Mouse (Mus musculus): ENCODE results near the gene Ezh1.

Ezh1 gene

GRCm38 (mm10) chr11:101143338-101144225 lies 82.7 kb downstream of the Ezh1 start:
- peak; percentile 88 for DNase-seq (ENCODE audit: low spot score)

- DNase-seq (ENCODE audit: low spot score): no peak
These were observed 83.9 kb downstream of the Ezh1 start for GRCm38 (mm10) chr11:101142215-101142967.
